Mouse (Mus musculus) heart, adult 8-10 months (tissue): ENCODE measurements around the gene Tmem123. TPM values are rescaled to one million over a fixed set of nuclear protein-coding genes. Genes with fewer than 3 reads are reported as not detected.

Source experiments
- DNase-seq: peaks from one replicate; pipeline ENCODE4 v3.0.0; 2022; ENCODE audit warnings: low spot score
- microRNA-seq: library from miRNA; unstranded; fragments of <30 nt; microRNA quantifications from one replicate; pipeline ENCODE4 v1.2.0, GENCODE M21; 2022
- total RNA-seq, 4 experiments: library from RNA; stranded (reverse); gene quantifications; 2 replicates each; pipeline ENCODE4 v1.2.4; 2022

Gene Tmem123
- total RNA-seq, 4 experiments from 2014 or later, result 37.9 to 41.2 (median 38.4) TPM

- no peak for DNase-seq
Observed at GRCm38 (mm10) chr9:7824916-7825315, 61.1 kb downstream of the Tmem123 start.

GRCm38 (mm10) chr9:7828706-7829105 is 64.9 kb downstream of the Tmem123 start:
- peak; percentile 72 for DNase-seq

- peak; percentile 27 for DNase-seq
Observed at GRCm38 (mm10) chr9:7829531-7830528, 66.0 kb downstream of the Tmem123 start.

GRCm38 (mm10) chr9:7833421-7833820 is 69.6 kb downstream of the Tmem123 start:
- DNase-seq, result no peak

- DNase-seq, result no peak
Observed at GRCm38 (mm10) chr9:7835302-7835701, 71.5 kb downstream of the Tmem123 start.

- peak; percentile 18 for DNase-seq
Observed at GRCm38 (mm10) chr9:7836331-7836730, 72.5 kb downstream of the Tmem123 start.

- DNase-seq, result peak; percentile 95
Observed at GRCm38 (mm10) chr9:7836905-7837805, 73.3 kb downstream of the Tmem123 start, which contains the start of gene Birc2. Gene Birc2 (minus strand): TSS chr9:7837064.

GRCm38 (mm10) chr9:7837806-7838440 is 74.1 kb downstream of the Tmem123 start:
- peak; percentile 14 for DNase-seq

GRCm38 (mm10) chr9:7841221-7841620 is 77.4 kb downstream of the Tmem123 start:
- DNase-seq, result no peak

Small RNA genes lying within 50 kb of the gene (microRNA-seq; reads per million reads assigned to microRNA genes)
- gene Mir5618, result not detected

Other genes starting within 250 kb of the Tmem123 start
- under 1 TPM in 1 of 4 experiments, not detected in 3; 0.29 TPM for gene Mmp8, start 205.6 kb upstream of the Tmem123 start, total RNA-seq
- gene Mmp27, start 192.6 kb upstream of the Tmem123 start, total RNA-seq, result under 1 TPM in 3 of 4 experiments, not detected in 1; 0.17 to 0.31 (median 0.22) TPM
- not detected for gene Mmp20, start 135.8 kb upstream of the Tmem123 start, total RNA-seq
- not detected for gene Mmp7, start 72.0 kb upstream of the Tmem123 start, total RNA-seq
- gene Birc2, start 73.0 kb downstream of the Tmem123 start, total RNA-seq, result 10 to 100 TPM; 22.5 to 26.4 (median 25.4) TPM
- 10 to 100 TPM in 3 of 4 experiments, 1 to 10 TPM in 1; 8.0 to 11.3 (median 10.9) TPM for gene Birc3, start 109.1 kb downstream of the Tmem123 start, total RNA-seq
- 10 to 100 TPM; 68.5 to 92.9 (median 77.7) TPM for gene Yap1, start 240.6 kb downstream of the Tmem123 start, total RNA-seq